Mouse (Mus musculus): ENCODE measurements at regions not wholly inside any gene's neighbourhood (a gene's known extent, or its start where the extent isn't known, plus 50 kb on each side); places are given as distances from the start of the nearest gene placed in this dataset.
A peak's percentile ranks its signal among the peaks of the same experiment; 100 is the strongest.

DNA sequence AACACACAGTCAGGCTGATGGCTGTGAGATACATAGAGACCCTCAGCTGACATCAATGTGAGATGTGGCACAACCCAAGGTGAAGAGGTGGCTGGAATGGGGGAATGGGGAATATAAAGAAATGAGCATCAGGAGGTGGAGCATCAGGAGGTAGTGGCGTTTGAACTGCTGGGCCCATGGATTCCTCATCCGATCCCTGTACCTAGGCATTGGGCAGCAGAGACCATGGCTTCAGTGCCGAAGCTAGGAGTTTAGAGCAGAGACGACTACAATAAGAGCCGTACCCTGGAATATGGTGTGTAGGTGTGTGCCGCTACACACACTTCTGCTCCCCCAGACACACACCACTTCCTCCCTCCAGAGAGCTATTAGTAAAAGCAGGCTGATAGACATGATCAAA, 82.9 kb upstream of the Mrps22 start:
- 96% methylated on average over 6 of the region's 6 CpGs for WGBS
- DNase-seq (ENCODE audit: low spot score) = no peak
- no peaks in the 10 kb centered on the region for H3K9me3 ChIP-seq
- no peaks in the 10 kb centered on the region for H3K36me3 ChIP-seq (replicated peaks)
- H3K4me1 ChIP-seq = no peaks in the 10 kb centered on the region
- H3K27me3 ChIP-seq (replicated peaks; ENCODE audit: low read depth, poor library complexity, severe bottlenecking) = no peaks in the 10 kb centered on the region
- no peak overlapping the region for H3K27ac ChIP-seq (replicated peaks)
- H3K4me3 ChIP-seq = no peak overlapping the region

DNA sequence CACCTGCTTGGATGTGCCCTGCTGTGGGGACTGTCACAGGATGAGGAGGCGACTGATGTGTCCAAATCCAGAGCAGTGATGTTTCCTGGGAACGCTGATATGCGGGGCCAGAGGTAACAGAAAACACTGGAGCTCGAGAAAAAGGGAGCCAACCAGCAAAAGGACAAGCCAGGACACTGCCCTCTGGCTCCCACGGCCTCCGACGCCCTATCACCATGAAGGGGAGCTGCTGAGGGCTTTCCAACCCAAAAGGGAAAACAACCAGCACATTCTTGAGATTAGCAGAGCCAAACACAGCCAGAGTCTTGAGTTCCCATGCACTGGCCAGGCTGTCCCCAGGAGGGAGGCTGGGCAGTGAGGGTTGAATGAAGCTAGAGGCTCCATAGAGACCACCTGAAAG, 74.2 kb upstream of the Mrps22 start:
- 84% methylated on average over 7 of the region's 7 CpGs for WGBS
- Histone ChIP-seq H3K9me3 (no peaks in the 10 kb centered on the region), H3K36me3 (replicated peaks) (no peaks in the 10 kb centered on the region), H3K4me1 (peaks cover 11% of the 10 kb centered on the region), H3K27ac (replicated peaks) (no peak overlapping the region), H3K27me3 (replicated peaks; ENCODE audit: low read depth, poor library complexity, severe bottlenecking) (peaks cover under 1% of the 10 kb centered on the region; the same call in 1 of the 2 replicates), H3K4me3 (no peak overlapping the region)
- no peak for DNase-seq (ENCODE audit: low spot score)

DNA sequence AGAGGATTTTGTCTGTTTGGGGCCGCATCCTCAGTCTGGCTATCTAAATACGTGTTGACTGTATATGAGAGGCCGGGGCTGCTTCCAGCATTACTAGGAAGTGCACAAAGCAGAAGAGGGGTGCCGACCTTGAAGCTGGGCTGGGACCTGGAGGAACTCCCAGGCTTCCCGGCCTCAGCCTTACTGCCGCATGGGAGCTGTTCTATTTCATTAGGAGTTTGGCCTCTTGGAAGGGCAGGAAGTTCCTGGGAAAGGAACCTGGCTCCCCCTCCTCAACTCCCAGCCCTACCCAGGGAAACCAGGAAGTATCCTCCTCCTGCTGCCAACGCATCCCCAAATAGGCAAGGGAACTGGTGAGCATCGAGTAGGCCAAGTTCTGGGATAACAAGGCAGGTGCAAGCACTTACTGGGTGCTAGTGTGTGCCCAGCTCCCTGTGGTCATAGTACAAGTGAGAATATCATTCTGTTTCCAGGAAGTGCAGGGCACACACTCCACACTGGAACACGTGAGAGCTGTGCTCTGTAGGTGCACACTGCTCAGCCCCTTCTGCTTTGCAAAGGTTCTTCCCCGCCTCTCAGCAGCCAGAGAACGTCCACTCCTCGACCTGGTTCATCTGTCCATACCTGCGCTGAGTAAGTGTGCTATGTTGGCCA, 72.1 kb upstream of the Mrps22 start:
- Histone ChIP-seq H3K27me3 (replicated peaks; ENCODE audit: low read depth, poor library complexity, severe bottlenecking) (peaks cover 20% of the 10 kb centered on the region), H3K4me3 (no peak overlapping the region), H3K27ac (replicated peaks) (no peak overlapping the region), H3K36me3 (replicated peaks) (no peaks in the 10 kb centered on the region), H3K9me3 (no peaks in the 10 kb centered on the region), H3K4me1 (peaks cover 18% of the 10 kb centered on the region)
- WGBS = 85% methylated on average over 13 of the region's 13 CpGs
- DNase-seq (ENCODE audit: low spot score) = no peak

DNA sequence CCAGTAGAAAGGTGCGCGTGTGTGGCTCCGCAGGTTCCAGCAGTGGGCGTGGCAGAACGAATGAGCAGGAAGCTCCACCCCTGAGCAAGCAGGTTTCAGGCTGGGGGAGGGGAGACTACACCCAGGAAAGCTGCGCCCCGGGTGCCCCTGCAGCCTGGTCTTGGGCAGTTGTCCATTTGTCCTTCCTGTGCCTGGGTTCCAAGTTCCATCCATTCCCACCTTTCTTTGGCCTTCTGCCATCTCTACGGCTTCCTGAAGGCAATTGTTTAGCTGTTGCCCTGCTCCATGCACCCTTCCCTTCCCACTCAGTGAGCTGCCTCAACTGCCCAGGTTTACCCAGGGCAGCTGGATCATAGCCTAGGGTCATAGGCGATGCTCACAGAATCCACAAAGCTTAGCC, 70.9 kb upstream of the Mrps22 start:
- no peak for DNase-seq (ENCODE audit: low spot score)
- WGBS = 43% methylated on average over 9 of the region's 9 CpGs
- Histone ChIP-seq H3K4me3 (no peak overlapping the region), H3K9me3 (no peaks in the 10 kb centered on the region), H3K4me1 (peaks cover 20% of the 10 kb centered on the region), H3K27me3 (replicated peaks; ENCODE audit: low read depth, poor library complexity, severe bottlenecking) (peaks cover 26% of the 10 kb centered on the region), H3K27ac (replicated peaks) (no peak overlapping the region), H3K36me3 (replicated peaks) (no peaks in the 10 kb centered on the region)

DNA sequence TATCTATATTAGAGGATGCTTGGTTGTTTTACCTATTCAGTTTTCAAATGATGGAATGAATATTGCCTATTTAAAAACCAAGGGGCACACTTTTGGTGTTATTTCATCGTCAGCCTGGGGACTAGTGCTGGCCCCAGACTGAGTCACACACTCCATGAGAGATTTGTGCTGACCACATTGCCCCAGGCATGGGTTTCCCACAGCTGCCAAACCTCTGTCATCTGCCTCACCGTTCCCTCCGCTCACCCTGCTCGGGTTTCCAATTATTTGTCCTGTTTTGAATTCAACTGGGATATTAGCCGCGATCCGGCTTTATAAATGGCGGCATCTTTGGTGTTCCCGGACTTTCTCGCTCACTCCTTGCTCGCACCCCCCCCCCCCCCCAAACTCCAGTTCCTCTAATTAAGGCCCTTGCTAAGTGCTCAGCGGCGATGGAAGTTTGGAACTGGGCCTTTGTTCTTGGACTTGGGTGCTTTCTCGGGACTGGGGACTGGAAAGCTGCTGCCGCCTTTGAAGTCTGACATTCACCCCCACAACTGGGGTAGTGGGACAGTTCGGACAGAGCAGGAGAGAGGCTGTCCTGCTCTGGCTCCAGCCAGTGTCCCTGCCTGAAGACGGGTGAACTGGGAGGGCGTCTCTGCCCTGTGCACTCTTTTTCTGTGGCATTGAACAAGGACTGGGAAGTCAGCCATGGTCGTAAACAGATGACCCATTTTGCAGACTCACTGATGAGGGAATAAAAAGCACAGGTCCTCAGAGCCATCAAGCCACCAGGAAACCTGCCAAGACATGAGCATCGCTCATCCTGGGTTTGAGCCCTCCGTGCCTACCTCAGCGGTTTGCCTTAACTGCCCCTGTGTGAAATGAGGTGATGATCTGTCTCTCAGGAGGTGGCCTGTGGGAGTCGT, 67.2 kb upstream of the Mrps22 start:
- peaks cover 20% of the 10 kb centered on the region for H3K4me1 ChIP-seq
- no peak overlapping the region for H3K4me3 ChIP-seq
- H3K27ac ChIP-seq (replicated peaks) = no peak overlapping the region; the same call in 1 of the 2 replicates
- H3K36me3 ChIP-seq (replicated peaks) = no peaks in the 10 kb centered on the region
- H3K9me3 ChIP-seq = no peaks in the 10 kb centered on the region
- WGBS = 75% methylated on average over 23 of the region's 23 CpGs
- DNase-seq (ENCODE audit: low spot score) = no peak
- H3K27me3 ChIP-seq (replicated peaks; ENCODE audit: low read depth, poor library complexity, severe bottlenecking) = peaks cover 26% of the 10 kb centered on the region

DNA sequence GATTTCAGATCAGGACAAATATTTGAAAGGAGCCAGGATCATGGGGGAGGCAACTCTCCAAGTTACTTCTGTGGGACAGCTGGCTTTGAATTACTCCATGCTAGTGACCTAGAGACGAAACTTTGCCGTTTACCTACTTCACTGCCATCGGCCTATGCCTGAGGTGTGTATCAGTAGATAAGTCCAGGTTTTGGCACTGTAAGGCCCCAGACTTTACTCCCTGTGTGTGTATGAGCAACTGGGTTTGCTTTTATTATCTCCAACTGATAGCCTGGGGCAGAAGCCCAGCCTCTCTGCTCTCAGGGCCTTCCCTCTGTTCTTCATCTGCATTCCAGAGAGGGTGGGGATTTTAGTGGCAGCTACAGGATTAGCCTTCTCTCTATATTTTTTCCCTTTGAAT, 65.6 kb upstream of the Mrps22 start:
- no peak overlapping the region for H3K27ac ChIP-seq (replicated peaks)
- no peaks in the 10 kb centered on the region for H3K36me3 ChIP-seq (replicated peaks)
- H3K4me3 ChIP-seq = no peak overlapping the region
- no peaks in the 10 kb centered on the region for H3K9me3 ChIP-seq
- WGBS = 94% methylated on average over 3 of the region's 3 CpGs
- DNase-seq (ENCODE audit: low spot score) = no peak
- peaks cover 31% of the 10 kb centered on the region for H3K4me1 ChIP-seq
- peaks cover 26% of the 10 kb centered on the region for H3K27me3 ChIP-seq (replicated peaks; ENCODE audit: low read depth, poor library complexity, severe bottlenecking)

DNA sequence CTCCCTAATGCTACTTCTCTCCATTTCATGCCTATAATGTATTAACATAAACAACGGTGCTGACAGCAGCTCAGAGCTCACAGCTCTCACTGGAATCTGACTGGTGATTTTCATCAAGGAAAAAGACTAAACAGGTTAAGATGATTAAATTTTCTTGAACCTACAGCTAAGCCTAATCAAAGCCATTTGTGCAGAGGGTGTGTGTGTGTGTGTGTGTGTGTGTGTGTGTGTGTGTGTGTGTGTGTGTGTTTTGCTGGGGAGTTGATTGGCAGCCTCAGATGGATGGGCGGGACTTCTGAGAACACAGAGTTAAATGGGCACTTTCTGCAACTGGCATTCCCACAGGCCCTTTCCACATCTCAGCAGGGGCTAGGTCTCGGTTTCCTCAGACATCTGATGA, 61.6 kb upstream of the Mrps22 start:
- Histone ChIP-seq H3K27ac (replicated peaks) (no peak overlapping the region), H3K4me3 (no peak overlapping the region), H3K9me3 (no peaks in the 10 kb centered on the region), H3K36me3 (replicated peaks) (no peaks in the 10 kb centered on the region), H3K4me1 (peaks cover 22% of the 10 kb centered on the region), H3K27me3 (replicated peaks; ENCODE audit: low read depth, poor library complexity, severe bottlenecking) (peaks cover 14% of the 10 kb centered on the region; the same call in 1 of the 2 replicates)
- WGBS = 54% methylated on average over 3 of the region's 3 CpGs
- peak; percentile 72 for DNase-seq (ENCODE audit: low spot score)

DNA sequence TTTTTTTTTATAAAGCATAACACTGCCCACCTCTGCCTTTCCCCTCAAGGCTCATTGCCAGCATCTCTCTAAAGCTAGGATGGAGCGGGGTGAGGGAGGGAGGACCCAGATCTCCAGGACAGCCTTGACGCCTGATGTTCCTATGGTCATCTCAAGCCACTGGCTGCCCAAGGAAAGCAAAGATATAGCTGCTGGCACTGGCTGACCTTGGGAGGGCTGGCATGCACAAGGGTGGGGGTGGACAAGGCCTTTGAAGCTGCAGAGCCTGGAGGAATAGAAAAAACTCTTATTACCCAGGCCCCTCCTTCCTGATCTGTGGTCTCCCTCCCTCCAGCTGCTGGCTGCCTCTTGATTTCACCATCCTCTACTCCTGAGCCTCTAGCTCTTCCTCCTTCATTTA, 50.2 kb upstream of the Mrps22 start:
- Histone ChIP-seq H3K27me3 (replicated peaks; ENCODE audit: low read depth, poor library complexity, severe bottlenecking) (peaks cover 32% of the 10 kb centered on the region; the same call in 1 of the 2 replicates), H3K9me3 (no peaks in the 10 kb centered on the region), H3K27ac (replicated peaks) (no peak overlapping the region), H3K4me3 (no peak overlapping the region), H3K36me3 (replicated peaks) (no peaks in the 10 kb centered on the region), H3K4me1 (peaks cover 35% of the 10 kb centered on the region)
- no peak for DNase-seq (ENCODE audit: low spot score)
- whole genome bisulfite sequencing = 58% methylated on average over 2 of the region's 2 CpGs
